Mouse (Mus musculus) stomach, postnatal 0 days (tissue): ENCODE measurements around the gene Otof.

ENCODE experiments used
- CTCF ChIP-seq: IDR thresholded peaks from 2 replicates; pipeline ENCODE4 v1.5.1; 2016; ENCODE audit warnings: antibody characterized with exemption, low read depth, mild to moderate bottlenecking, moderate library complexity
- EP300 ChIP-seq: optimal IDR thresholded peaks from 2 replicates; pipeline ENCODE3; 2016; ENCODE audit warnings: antibody characterized with exemption

DNA sequence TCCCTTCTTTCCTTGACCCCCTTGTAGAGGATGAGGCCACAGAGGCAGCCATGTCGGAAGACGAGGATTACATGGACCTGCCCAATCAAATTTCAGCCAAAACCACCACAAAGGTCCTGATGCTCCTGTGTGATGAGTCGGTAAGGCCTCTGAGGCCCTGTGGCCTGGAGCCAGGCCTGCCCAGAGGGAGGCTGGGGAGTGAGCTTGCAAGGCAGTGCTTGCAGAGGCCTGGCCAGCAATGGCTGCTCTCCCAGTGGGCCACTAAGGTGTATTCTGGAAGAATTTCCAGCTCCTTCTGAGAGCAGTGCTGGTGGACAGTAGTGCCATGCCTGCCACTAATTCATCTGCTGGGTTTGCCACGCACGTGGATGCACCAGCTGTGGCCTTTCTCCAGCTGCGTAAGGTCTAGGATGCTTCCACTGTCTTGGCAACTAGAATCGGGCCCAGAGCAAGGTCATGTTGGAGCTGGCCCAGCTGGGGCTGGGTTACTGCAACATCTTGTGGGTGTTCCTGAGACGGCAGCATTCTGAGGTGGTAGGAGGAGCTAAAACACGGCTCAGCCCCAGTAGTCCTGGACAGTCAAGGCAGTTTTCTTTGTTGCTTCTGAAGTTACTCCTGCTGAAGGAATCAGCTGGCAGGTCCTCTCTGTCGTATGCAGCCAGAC lies 103.2 kb downstream of the Otof start:
- TF ChIP-seq CTCF, result no peak
- no peak for TF ChIP-seq EP300
